Mouse (Mus musculus) activated CD4-positive, CD25-positive, alpha-beta regulatory T cell, adult 4 months (primary cell): ENCODE results near the gene Lmod3. TPM values are rescaled to one million over a fixed set of nuclear protein-coding genes. Genes with fewer than 3 reads are reported as not detected.
A peak's percentile ranks its signal among the peaks of the same experiment; 100 is the strongest.

ENCODE experiments used
- ATAC-seq: one replicate; pipeline ENCODE4 v1.8.0; 2017
- polyA plus RNA-seq, 2 experiments: library from polyadenylated mRNA; unstranded; fragments of 100-300 nt; shearing (Covaris generic); gene quantifications; one replicate each; pipeline ENCODE4 v1.2.1; 2017

Gene Lmod3
- polyA plus RNA-seq, 2 experiments from 2014 or later = not detected

GRCm38 (mm10) chr6:97223566-97223965 lies 29.0 kb downstream of the Lmod3 start:
- no peak for ATAC-seq

DNA sequence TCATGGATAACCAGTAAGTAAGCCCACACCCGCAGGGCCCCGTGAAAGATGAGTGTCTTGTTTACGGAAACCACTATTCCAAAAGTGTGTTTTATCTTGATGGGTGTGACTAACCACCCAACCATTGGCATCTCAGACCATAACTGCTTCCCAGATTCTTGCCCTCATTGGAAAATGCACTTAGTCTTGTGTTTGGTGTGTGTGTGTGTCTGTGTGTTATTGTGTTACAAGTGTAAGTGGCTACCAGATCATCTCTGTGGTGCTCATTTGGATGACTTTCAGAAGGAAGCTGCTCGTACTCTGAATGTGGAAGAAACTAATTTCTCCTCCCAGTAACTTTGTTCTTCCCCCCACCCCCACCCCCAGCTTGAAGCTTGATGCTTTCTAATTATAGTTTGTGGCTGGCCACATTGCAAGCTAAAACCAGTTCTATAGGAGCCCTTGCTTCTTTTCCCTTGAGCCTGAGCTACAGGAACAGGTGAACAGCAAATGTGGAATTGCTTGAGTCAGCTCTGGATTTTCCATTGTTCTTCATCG lies 29.6 kb downstream of the Lmod3 start:
- peak; percentile 9 for ATAC-seq

GRCm38 (mm10) chr6:97222321-97222720 lies 30.2 kb downstream of the Lmod3 start:
- peak; percentile 25 for ATAC-seq

DNA sequence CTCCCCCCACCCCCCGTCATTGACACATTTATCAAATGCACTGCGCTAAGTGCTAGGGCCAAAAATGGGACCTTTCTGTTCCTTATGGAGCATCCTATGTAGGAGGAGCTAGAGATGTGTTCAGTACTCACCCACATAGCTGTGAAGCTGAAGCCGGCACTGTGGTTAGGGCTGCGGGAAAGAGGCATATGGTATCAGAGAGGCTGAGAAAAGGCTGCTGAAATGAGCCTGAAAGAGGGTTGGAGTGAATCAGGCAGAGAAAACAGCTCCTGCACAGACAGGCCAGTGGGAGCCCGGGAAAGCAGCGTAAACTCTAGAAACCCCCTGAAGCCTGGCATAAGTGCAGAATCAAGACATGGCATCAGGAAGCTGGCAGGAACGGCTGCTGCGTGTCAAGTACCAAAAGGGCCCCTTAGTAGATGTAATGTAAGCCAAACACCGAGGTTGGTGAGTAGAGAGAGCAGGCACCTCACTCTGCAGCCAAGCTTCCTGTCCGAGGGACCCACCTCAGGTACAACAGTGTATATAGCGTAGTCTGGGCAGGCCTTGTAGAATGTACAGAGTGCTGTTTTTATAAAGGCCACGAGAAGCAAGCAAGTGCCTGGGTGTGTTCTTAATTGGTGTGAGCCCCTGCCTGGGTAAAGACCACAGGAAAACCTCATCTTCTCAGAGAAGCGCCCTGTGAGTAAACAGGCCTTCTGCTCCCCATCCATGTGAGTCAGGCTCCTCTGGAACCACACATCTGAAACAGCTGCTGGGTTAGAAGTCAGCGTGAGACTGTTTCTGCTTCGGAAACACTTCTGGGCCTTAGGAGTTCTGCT lies 31.1 kb downstream of the Lmod3 start:
- peak; percentile 39 for ATAC-seq

DNA sequence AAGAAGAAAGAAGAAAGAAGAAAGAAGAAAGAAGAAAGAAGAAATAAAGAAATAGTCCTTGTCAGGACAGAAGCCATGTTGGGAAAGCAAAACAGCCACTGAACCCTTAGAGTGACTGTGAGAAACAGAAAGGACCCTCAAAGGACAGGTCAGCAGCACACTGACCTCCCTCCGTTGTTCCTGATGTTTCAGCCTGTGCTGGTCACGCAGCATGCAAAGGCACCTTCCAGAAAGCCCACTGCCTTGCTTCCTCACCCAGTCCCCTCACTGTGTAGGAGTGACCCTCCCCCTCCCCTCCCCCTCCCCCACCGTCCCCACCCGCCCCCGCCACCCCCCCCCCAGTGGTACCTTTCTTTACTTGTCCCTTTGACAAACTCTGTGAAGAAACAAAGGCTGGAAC lies 31.9 kb downstream of the Lmod3 start:
- no peak for ATAC-seq

DNA sequence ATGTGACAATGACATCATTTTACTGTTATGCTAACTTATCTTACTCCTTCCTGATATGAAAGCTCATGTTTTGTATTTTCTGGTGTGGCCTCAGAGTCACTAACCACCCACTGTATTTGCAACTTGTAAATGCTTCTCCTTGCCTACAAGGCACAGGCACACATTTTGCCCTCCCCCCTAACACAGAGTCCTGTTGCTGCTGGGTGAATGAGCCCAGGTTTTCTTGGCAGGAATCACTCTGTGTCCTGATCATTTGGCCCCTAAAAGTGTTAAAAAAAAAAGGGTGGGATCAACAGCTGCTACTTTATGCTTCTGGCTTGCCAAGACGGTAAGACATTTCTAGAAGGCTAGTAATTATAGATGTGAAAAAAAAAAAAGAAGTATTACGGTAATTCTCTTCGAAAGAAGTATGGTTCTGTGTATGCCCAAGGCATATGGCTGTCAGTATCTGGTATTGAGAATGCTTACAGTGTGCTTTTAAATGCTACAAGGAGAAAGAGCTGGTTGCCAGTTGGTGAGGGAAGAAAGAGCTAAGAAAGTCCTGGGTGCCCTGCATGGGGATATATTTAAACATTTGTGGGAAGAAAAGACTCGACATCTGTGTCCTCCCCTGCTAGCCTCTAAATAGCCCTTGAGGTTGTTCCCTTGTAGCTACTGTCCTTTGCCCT lies 36.3 kb downstream of the Lmod3 start:
- ATAC-seq = no peak

DNA sequence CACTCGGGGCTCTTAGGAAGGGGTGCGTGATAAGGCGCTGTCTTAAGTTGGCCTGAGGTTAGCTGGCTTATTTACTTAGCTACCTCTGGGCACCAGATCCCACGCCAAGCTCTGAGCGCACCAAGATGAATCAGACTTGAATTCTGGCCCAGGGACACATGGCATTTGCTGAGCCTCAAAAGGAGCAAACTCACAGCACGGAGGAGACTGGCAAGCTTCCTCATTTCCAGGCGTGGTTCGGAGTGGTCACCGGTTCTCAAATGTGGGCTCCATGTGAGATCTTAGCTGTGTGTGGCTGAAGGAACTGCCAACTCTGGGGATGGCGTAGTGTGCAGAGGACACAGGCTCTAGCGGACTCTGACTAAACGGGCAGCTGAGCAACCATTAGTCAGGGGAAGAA lies 40.6 kb downstream of the Lmod3 start:
- no peak for ATAC-seq

GRCm38 (mm10) chr6:97210962-97211601 lies 41.5 kb downstream of the Lmod3 start:
- peak; percentile 48 for ATAC-seq

DNA sequence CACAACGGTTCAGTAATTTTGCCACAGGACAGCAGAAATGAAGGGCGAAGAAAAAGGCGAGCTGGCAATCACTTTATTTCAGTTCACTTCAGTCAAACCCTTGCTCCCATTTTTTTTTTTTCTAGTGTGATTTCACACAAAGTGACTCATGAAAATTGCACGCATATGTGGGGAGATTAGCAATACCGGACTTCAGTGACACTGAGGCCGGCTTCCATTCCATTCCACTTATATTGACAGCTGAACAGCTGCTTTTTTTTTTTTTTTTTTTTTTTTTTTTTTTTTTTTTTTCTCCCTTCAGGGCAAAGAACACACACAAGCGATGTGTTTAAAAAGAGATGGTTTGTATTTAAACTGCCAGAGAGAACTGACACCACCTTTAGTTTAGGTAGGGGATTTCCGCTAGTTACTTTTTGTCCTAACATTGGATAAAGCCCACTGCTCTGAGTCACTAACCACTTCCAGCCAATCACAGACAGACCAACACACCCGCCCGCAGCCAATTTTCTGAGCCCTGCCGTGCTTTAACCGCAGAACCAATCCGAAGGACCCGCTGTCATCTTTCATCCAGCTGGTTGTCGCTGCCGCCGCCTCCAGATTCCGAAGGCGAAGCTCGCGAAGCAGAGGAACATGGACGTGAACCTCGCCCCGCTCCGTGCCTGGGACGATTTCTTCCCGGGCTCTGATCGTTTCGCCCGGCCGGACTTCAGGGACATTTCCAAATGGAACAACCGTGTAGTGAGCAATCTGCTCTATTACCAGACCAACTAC lies 42.2 kb downstream of the Lmod3 start, which contains the start of gene Arl6ip5:
Gene Arl6ip5 (plus strand): TSS at position 499 of the 771 bp plus-strand sequence.
- ATAC-seq = peak; percentile 80

- ATAC-seq = no peak
Observed at GRCm38 (mm10) chr6:97209751-97210150, 42.8 kb downstream of the Lmod3 start.

GRCm38 (mm10) chr6:97209201-97209600 lies 43.4 kb downstream of the Lmod3 start:
- ATAC-seq = no peak

- no peak for ATAC-seq
Observed at GRCm38 (mm10) chr6:97208406-97208805, 44.2 kb downstream of the Lmod3 start.

GRCm38 (mm10) chr6:97207085-97207484 lies 45.5 kb downstream of the Lmod3 start:
- ATAC-seq = no peak

DNA sequence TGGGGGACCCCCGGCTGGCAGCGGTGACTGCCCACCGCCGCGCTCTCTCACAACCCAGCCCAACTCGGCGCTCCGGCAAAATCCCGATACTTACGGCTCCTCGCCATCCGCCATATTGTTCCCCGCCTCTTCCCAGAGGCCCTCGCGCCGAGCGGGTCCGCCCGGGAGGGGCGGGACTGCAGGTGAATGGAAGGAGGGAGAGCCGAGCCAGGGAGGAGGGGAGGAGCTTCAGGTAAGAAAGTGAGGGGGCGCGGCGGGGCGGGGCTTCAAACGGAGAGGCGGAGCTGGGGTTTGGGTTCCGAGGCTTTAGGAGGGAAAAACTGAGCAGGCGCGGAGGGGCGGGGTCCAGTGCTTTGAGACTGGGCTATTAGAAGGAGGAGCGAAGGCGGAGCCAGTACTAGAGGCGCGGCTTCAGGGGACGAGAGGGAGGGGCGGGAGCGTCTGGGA lies 47.1 kb downstream of the Lmod3 start, which contains the start of gene Uba3:
Gene Uba3 (minus strand): TSS at position 209 of the 447 bp plus-strand sequence.
- ATAC-seq = peak; percentile 83

GRCm38 (mm10) chr6:97204952-97205351 lies 47.6 kb downstream of the Lmod3 start:
- ATAC-seq = no peak

DNA sequence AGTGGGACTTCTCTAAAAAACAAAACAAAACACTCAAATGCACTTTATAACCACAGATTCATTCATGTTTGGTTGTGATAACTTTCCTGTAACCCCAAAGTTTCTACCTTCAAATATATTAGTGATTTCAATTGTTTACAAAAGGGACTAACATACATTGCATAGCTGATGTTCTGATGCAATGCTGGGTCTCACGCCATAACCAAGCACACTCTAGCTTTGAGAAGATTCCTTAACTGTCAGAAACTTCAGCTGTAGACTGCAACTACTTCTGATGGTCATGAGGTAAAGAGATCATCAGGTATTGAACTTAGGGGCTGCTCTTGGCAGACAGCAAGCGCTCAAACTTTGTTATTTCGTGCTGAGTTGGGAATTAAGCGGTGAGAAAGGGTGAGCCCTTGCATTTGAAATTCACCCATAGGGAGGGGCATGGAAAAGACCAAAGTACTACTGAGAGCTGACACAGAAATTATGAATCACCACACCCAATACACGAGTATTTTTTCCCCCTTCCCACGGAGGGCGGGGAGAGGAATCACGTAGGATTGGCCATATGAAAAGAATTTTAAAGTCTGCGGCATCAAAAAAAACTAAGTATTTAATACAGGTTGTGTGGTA lies 48.2 kb downstream of the Lmod3 start:
- ATAC-seq = no peak

- ATAC-seq = no peak
Observed at GRCm38 (mm10) chr6:97202477-97202876, 50.1 kb downstream of the Lmod3 start.

DNA sequence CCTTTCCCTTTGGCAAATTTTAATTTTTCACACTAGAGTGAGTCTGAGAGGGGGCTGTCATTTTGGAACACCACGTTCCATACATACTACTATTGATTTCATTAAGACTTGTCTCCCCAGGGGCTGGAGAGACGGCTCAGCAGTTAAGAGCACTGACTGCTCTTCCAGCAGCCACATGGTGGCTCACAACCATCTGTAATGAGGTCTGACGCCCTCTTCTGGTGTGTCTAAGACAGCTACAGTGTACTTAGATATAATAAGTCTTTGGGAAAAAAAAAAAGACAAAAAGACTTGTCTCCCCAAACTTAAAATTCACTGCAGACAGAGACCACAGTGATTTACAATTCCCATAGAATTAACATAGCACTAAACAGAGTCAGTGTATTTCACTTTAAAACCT lies 52.1 kb downstream of the Lmod3 start:
- no peak for ATAC-seq
